Mouse (Mus musculus): Measurements from ENCODE around the gene Lpcat3.
"Not testable (repeated sequence)": the region's sequence is repeated elsewhere in the genome, so short reads cannot be mapped to it uniquely, and the experiment has no call there.

Gene Lpcat3

GRCm38 (mm10) chr6:124678769-124679168, 15.9 kb downstream of the Lpcat3 start:
- no peak for DNase-seq

GRCm38 (mm10) chr6:124679486-124679885, 16.7 kb downstream of the Lpcat3 start:
- peak in 1 of 2 experiments; percentile 52 for DNase-seq

GRCm38 (mm10) chr6:124682291-124682690, 19.5 kb downstream of the Lpcat3 start:
- not testable (repeated sequence) for DNase-seq

GRCm38 (mm10) chr6:124683591-124684417, 21.0 kb downstream of the Lpcat3 start:
- DNase-seq = peak; percentile 86 to 88

- no peak for DNase-seq
Observed at GRCm38 (mm10) chr6:124685606-124686386, 23.0 kb downstream of the Lpcat3 start.

- DNase-seq = not testable (repeated sequence)
Observed at GRCm38 (mm10) chr6:124686644-124687043, 23.8 kb downstream of the Lpcat3 start.

GRCm38 (mm10) chr6:124688151-124688758, 25.4 kb downstream of the Lpcat3 start:
- peak in 1 of 2 experiments; percentile 66 for DNase-seq

- DNase-seq = no peak
Observed at GRCm38 (mm10) chr6:124689011-124689410, 26.2 kb downstream of the Lpcat3 start.

GRCm38 (mm10) chr6:124690517-124690916, 27.7 kb downstream of the Lpcat3 start:
- DNase-seq = no peak

GRCm38 (mm10) chr6:124693243-124693981, 30.6 kb downstream of the Lpcat3 start:
- DNase-seq = peak; percentile 45 to 76

GRCm38 (mm10) chr6:124694166-124694955, 31.5 kb downstream of the Lpcat3 start:
- DNase-seq = peak; percentile 93 to 98

GRCm38 (mm10) chr6:124696441-124697150, 33.8 kb downstream of the Lpcat3 start:
- no peak for DNase-seq

GRCm38 (mm10) chr6:124698751-124699150, 35.9 kb downstream of the Lpcat3 start:
- no peak for DNase-seq

- DNase-seq = peak in 1 of 2 experiments; percentile 47
Observed at GRCm38 (mm10) chr6:124699366-124699765, 36.5 kb downstream of the Lpcat3 start.

- peak; percentile 62 to 85 for DNase-seq
Observed at GRCm38 (mm10) chr6:124699962-124700610, 37.3 kb downstream of the Lpcat3 start.

- DNase-seq = peak in 1 of 2 experiments; percentile 41
Observed at GRCm38 (mm10) chr6:124701338-124701737, 38.5 kb downstream of the Lpcat3 start.

- no peak for DNase-seq
Observed at GRCm38 (mm10) chr6:124702102-124702783, 39.4 kb downstream of the Lpcat3 start.

GRCm38 (mm10) chr6:124702784-124703103, 39.9 kb downstream of the Lpcat3 start:
- peak; percentile 72 to 84 for DNase-seq

GRCm38 (mm10) chr6:124703789-124704188, 41.0 kb downstream of the Lpcat3 start:
- peak in 1 of 2 experiments; percentile 37 for DNase-seq

GRCm38 (mm10) chr6:124704417-124704816, 41.6 kb downstream of the Lpcat3 start:
- DNase-seq = no peak
